Mouse (Mus musculus): ENCODE data around the gene Fmnl1. TPM values are rescaled to one million over a fixed set of nuclear protein-coding genes. Genes with fewer than 3 reads are reported as not detected.
A peak's percentile ranks its signal among the peaks of the same experiment; 100 is the strongest.

The Fmnl1 gene
- total and polyA plus RNA-seq, 3 experiments: 12.1 to 14.5 (median 14.2) TPM

GRCm38 (mm10) chr11:103198911-103199803 lies 28.2 kb downstream of the Fmnl1 start:
- H3K36me3 ChIP-seq (ENCODE audit: control insufficient read depth, insufficient read depth, low read length): no peaks in the 10 kb centered on the region
- H3K27ac ChIP-seq: no peak overlapping the region
- H3K4me3 ChIP-seq: peak overlapping the region; percentile 43
- no peaks in the 10 kb centered on the region for H3K27me3 ChIP-seq (ENCODE audit: control insufficient read depth, insufficient read depth, low read length)
- no peaks in the 10 kb centered on the region for H3K79me2 ChIP-seq (replicated peaks; ENCODE audit: control insufficient read depth, insufficient read depth, low read length)
- DNase-seq: peak; percentile 57 to 59
- H3K4me1 ChIP-seq (ENCODE audit: control insufficient read depth, insufficient read depth, low read length): no peaks in the 10 kb centered on the region
- intact Hi-C loops (cut with DNase I): no loop called here
- TF ChIP-seq POLR2A (IDR thresholded peaks at IDR 0.05; ENCODE audit: insufficient read depth, low read depth, low read length) (no peak), EP300 (IDR thresholded peaks at IDR 0.05; ENCODE audit: insufficient read depth, low read depth, low read length) (no peak), CTCF (IDR thresholded peaks at IDR 0.05) (no peak)
- peak overlapping the region; percentile 32 for H3K9ac ChIP-seq (ENCODE audit: low read depth, low read length)
- 17% methylated on average over 57 of the region's 59 CpGs for WGBS

- H3K4me3 ChIP-seq: no peak overlapping the region
- intact Hi-C loops (cut with DNase I): no loop called here
- TF ChIP-seq CTCF (IDR thresholded peaks at IDR 0.05) (no peak), EP300 (IDR thresholded peaks at IDR 0.05; ENCODE audit: insufficient read depth, low read depth, low read length) (no peak), POLR2A (IDR thresholded peaks at IDR 0.05; ENCODE audit: insufficient read depth, low read depth, low read length) (no peak)
- H3K9ac ChIP-seq (ENCODE audit: low read depth, low read length): no peak overlapping the region
- peak in 1 of 2 experiments; percentile 36 for DNase-seq
- H3K27ac ChIP-seq: no peak overlapping the region
- H3K4me1 ChIP-seq (ENCODE audit: control insufficient read depth, insufficient read depth, low read length): no peaks in the 10 kb centered on the region
- no peaks in the 10 kb centered on the region for H3K27me3 ChIP-seq (ENCODE audit: control insufficient read depth, insufficient read depth, low read length)
- no peaks in the 10 kb centered on the region for H3K36me3 ChIP-seq (ENCODE audit: control insufficient read depth, insufficient read depth, low read length)
- no peaks in the 10 kb centered on the region for H3K79me2 ChIP-seq (replicated peaks; ENCODE audit: control insufficient read depth, insufficient read depth, low read length)
- 31% methylated on average over 6 of the region's 6 CpGs for whole genome bisulfite sequencing
Observed at GRCm38 (mm10) chr11:103201664-103202063, 30.8 kb downstream of the Fmnl1 start.

DNA sequence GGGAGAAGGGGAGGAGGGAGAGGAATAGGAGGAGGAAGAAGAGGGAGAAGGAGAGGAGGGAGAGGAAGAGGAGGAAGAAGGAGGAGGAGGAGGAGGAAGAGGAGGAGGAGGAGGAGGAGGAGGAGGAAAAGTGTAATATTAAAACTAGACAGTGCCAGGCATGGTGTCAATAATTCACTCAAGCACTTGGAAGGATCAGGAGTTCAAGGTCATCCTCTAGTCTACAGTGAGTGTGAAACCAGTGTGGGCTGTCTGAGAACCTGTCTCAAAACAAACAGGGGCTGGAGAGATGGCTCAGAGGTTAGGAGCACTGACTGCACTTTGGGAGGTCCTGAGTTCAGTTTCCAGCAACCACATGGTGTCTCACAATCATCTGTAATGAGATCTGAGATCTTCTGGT lies 31.5 kb downstream of the Fmnl1 start:
- DNase-seq: no peak
- Histone ChIP-seq H3K4me1 (ENCODE audit: control insufficient read depth, insufficient read depth, low read length) (no peaks in the 10 kb centered on the region), H3K27ac (no peak overlapping the region), H3K79me2 (replicated peaks; ENCODE audit: control insufficient read depth, insufficient read depth, low read length) (no peaks in the 10 kb centered on the region), H3K9ac (ENCODE audit: low read depth, low read length) (no peak overlapping the region), H3K36me3 (ENCODE audit: control insufficient read depth, insufficient read depth, low read length) (no peaks in the 10 kb centered on the region), H3K27me3 (ENCODE audit: control insufficient read depth, insufficient read depth, low read length) (no peaks in the 10 kb centered on the region), H3K4me3 (no peak overlapping the region)
- no peak for TF ChIP-seq POLR2A (IDR thresholded peaks at IDR 0.05; ENCODE audit: insufficient read depth, low read depth, low read length)
- TF ChIP-seq EP300 (IDR thresholded peaks at IDR 0.05; ENCODE audit: insufficient read depth, low read depth, low read length): no peak
- TF ChIP-seq CTCF (IDR thresholded peaks at IDR 0.05): no peak
- intact Hi-C loops (cut with DNase I): no loop called here

GRCm38 (mm10) chr11:103206203-103206602 lies 35.3 kb downstream of the Fmnl1 start:
- TF ChIP-seq EP300 (IDR thresholded peaks at IDR 0.05; ENCODE audit: insufficient read depth, low read depth, low read length): no peak
- no peak for TF ChIP-seq CTCF (IDR thresholded peaks at IDR 0.05)
- no peak for TF ChIP-seq POLR2A (IDR thresholded peaks at IDR 0.05; ENCODE audit: insufficient read depth, low read depth, low read length)

GRCm38 (mm10) chr11:103208458-103208857 lies 37.6 kb downstream of the Fmnl1 start, which contains the start of gene 1700023F06Rik:
Gene 1700023F06Rik (minus strand): TSS chr11:103208558.
- TF ChIP-seq CTCF (IDR thresholded peaks at IDR 0.05) (no peak), POLR2A (IDR thresholded peaks at IDR 0.05; ENCODE audit: insufficient read depth, low read depth, low read length) (no peak)
- intact Hi-C loops (cut with DNase I): no loop called here
- Histone ChIP-seq H3K27ac (no peak within 1 kb of the TSS), H3K9ac (ENCODE audit: low read depth, low read length) (no peak within 1 kb of the TSS), H3K4me3 (no peak within 1 kb of the TSS), H3K27me3 (ENCODE audit: control insufficient read depth, insufficient read depth, low read length) (no peaks in the 10 kb centered on the region), H3K36me3 (ENCODE audit: control insufficient read depth, insufficient read depth, low read length) (no peaks in the 10 kb centered on the region), H3K79me2 (replicated peaks; ENCODE audit: control insufficient read depth, insufficient read depth, low read length) (no peaks in the 10 kb centered on the region), H3K4me1 (ENCODE audit: control insufficient read depth, insufficient read depth, low read length) (no peaks in the 10 kb centered on the region)
- WGBS: 89% methylated on average over 3 of the region's 3 CpGs
- DNase-seq: no peak

More at GRCm38 (mm10) chr11:103206203-103206602, 35.3 kb downstream of the Fmnl1 start:
- no peak for DNase-seq
- intact Hi-C loops (cut with DNase I): no loop called here
- H3K27ac ChIP-seq: no peak overlapping the region
- 85% methylated on average over 6 of the region's 6 CpGs for WGBS
- H3K36me3 ChIP-seq (ENCODE audit: control insufficient read depth, insufficient read depth, low read length): no peaks in the 10 kb centered on the region
- H3K4me1 ChIP-seq (ENCODE audit: control insufficient read depth, insufficient read depth, low read length): no peaks in the 10 kb centered on the region
- no peaks in the 10 kb centered on the region for H3K79me2 ChIP-seq (replicated peaks; ENCODE audit: control insufficient read depth, insufficient read depth, low read length)
- H3K27me3 ChIP-seq (ENCODE audit: control insufficient read depth, insufficient read depth, low read length): no peaks in the 10 kb centered on the region
- H3K4me3 ChIP-seq: no peak overlapping the region
- no peak overlapping the region for H3K9ac ChIP-seq (ENCODE audit: low read depth, low read length)

DNA sequence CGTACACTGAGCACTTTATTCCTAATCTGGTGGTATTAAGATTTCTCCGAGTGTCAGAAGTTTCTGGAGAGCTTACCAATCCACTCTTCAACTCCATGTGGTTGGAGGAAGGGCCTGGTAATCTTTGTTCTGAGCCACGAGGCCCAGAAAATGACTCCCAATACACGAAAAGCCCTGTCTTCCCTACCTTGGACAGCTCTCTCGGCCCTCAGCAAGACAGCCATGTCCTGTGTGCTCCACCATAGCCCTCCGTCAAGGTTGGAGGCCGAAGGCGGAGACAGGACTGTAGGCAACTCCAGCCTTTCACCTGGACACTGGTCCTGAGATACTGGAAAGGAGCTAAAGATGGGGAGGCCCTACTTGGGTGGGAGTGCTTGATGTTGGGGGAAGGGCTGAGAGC lies 39.4 kb downstream of the Fmnl1 start:
- Histone ChIP-seq H3K27ac (no peak overlapping the region), H3K9ac (ENCODE audit: low read depth, low read length) (no peak overlapping the region), H3K4me1 (ENCODE audit: control insufficient read depth, insufficient read depth, low read length) (no peaks in the 10 kb centered on the region), H3K27me3 (ENCODE audit: control insufficient read depth, insufficient read depth, low read length) (no peaks in the 10 kb centered on the region), H3K79me2 (replicated peaks; ENCODE audit: control insufficient read depth, insufficient read depth, low read length) (no peaks in the 10 kb centered on the region), H3K4me3 (no peak overlapping the region), H3K36me3 (ENCODE audit: control insufficient read depth, insufficient read depth, low read length) (no peaks in the 10 kb centered on the region)
- WGBS: 73% methylated on average over 8 of the region's 8 CpGs
- intact Hi-C loops (cut with DNase I): no loop called here
- no peak for TF ChIP-seq EP300 (IDR thresholded peaks at IDR 0.05; ENCODE audit: insufficient read depth, low read depth, low read length)
- no peak for TF ChIP-seq POLR2A (IDR thresholded peaks at IDR 0.05; ENCODE audit: insufficient read depth, low read depth, low read length)
- no peak for TF ChIP-seq CTCF (IDR thresholded peaks at IDR 0.05)
- no peak for DNase-seq
